Mouse (Mus musculus): ENCODE measurements at regions not wholly inside any gene's neighbourhood (a gene's known extent, or its start where the extent isn't known, plus 50 kb on each side); places are given as distances from the start of the nearest gene placed in this dataset.

- Histone ChIP-seq H3K4me3 (replicated peaks) (no peak overlapping the region), H3K36me3 (ENCODE audit: control insufficient read depth) (no peaks in the 10 kb centered on the region), H3K27me3 (ENCODE audit: control insufficient read depth) (peaks cover 7% of the 10 kb centered on the region), H3K4me1 (ENCODE audit: control insufficient read depth) (peaks cover 4% of the 10 kb centered on the region), H3K9me3 (ENCODE audit: control insufficient read depth, low read length) (no peaks in the 10 kb centered on the region)
- TF ChIP-seq TAL1 (IDR thresholded peaks at IDR 0.05; ENCODE audit: low read length) (no peak), GATA1 (IDR thresholded peaks at IDR 0.05; ENCODE audit: low read length) (no peak)
Measured at GRCm38 (mm10) chr4:135002091-135002925, 71.6 kb downstream of the Syf2 start.

DNA sequence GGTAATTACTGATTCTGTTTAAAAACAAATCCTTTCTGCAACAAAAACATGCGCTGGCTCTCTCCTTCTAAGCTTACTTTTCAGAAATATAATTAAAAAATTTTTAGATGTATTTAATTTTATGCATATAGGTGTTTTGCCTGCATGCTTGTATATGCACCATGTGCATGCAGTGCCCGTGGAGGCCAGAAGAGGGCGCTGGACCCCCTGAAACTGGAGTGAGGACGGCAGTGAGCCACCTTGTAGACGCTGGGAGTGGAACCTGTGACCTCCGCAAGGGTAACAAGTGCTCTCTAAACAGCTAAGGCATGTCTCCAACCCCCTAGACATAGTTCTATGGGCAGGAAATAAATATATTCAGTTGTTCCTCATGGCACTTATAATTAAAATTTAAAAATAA is 80.7 kb downstream of the Syf2 start:
- H3K4me1 ChIP-seq (ENCODE audit: control insufficient read depth) = peaks cover 2% of the 10 kb centered on the region
- TF ChIP-seq GATA1 (IDR thresholded peaks at IDR 0.05; ENCODE audit: low read length) (no peak), TAL1 (IDR thresholded peaks at IDR 0.05; ENCODE audit: low read length) (no peak)
- H3K9me3 ChIP-seq (ENCODE audit: control insufficient read depth, low read length) = peaks cover 12% of the 10 kb centered on the region
- no peak overlapping the region for H3K4me3 ChIP-seq (replicated peaks)
- no peaks in the 10 kb centered on the region for H3K36me3 ChIP-seq (ENCODE audit: control insufficient read depth)
- H3K27me3 ChIP-seq (ENCODE audit: control insufficient read depth) = peaks cover 23% of the 10 kb centered on the region

GRCm38 (mm10) chr4:135012945-135013344 is 82.2 kb downstream of the Syf2 start:
- Histone ChIP-seq H3K4me1 (ENCODE audit: control insufficient read depth) (peaks cover 2% of the 10 kb centered on the region), H3K27me3 (ENCODE audit: control insufficient read depth) (peaks cover 23% of the 10 kb centered on the region), H3K36me3 (ENCODE audit: control insufficient read depth) (no peaks in the 10 kb centered on the region), H3K9me3 (ENCODE audit: control insufficient read depth, low read length) (peaks cover 12% of the 10 kb centered on the region), H3K4me3 (replicated peaks) (no peak overlapping the region)
- TF ChIP-seq GATA1 (IDR thresholded peaks at IDR 0.05; ENCODE audit: low read length) (no peak), TAL1 (IDR thresholded peaks at IDR 0.05; ENCODE audit: low read length) (no peak)

GRCm38 (mm10) chr4:135013932-135014331 is 83.2 kb downstream of the Syf2 start:
- Histone ChIP-seq H3K4me1 (ENCODE audit: control insufficient read depth) (peaks cover 5% of the 10 kb centered on the region), H3K36me3 (ENCODE audit: control insufficient read depth) (no peaks in the 10 kb centered on the region), H3K4me3 (replicated peaks) (no peak overlapping the region), H3K9me3 (ENCODE audit: control insufficient read depth, low read length) (peaks cover 12% of the 10 kb centered on the region), H3K27me3 (ENCODE audit: control insufficient read depth) (peaks cover 23% of the 10 kb centered on the region)
- TF ChIP-seq GATA1 (IDR thresholded peaks at IDR 0.05; ENCODE audit: low read length) (no peak), TAL1 (IDR thresholded peaks at IDR 0.05; ENCODE audit: low read length) (no peak)

DNA sequence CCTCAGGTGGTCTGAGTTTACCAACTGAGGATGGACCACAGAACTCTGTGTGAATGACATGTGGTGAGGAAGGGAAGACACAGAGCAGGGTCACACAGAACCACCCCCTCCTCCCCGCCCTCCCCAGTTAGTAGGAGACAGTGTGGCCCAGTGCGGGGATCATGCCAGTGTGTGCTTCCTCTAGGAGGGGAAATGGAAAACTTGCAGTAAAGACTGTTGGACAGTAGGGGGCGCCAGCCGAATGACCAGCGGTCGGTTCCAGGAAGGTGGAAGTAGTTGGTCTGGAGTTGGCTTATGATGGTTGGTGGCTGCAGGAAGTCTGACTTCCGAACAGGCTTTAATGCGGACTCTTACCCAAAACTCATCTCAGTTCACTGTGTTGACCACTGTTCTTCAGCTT is 87.3 kb downstream of the Syf2 start:
- Histone ChIP-seq H3K27me3 (ENCODE audit: control insufficient read depth) (peaks cover 9% of the 10 kb centered on the region), H3K9me3 (ENCODE audit: control insufficient read depth, low read length) (peaks cover 9% of the 10 kb centered on the region), H3K4me1 (ENCODE audit: control insufficient read depth) (peaks cover 17% of the 10 kb centered on the region), H3K36me3 (ENCODE audit: control insufficient read depth) (no peaks in the 10 kb centered on the region), H3K4me3 (replicated peaks) (no peak overlapping the region)
- TF ChIP-seq GATA1 (IDR thresholded peaks at IDR 0.05; ENCODE audit: low read length) = no peak
- TF ChIP-seq TAL1 (IDR thresholded peaks at IDR 0.05; ENCODE audit: low read length) = no peak

DNA sequence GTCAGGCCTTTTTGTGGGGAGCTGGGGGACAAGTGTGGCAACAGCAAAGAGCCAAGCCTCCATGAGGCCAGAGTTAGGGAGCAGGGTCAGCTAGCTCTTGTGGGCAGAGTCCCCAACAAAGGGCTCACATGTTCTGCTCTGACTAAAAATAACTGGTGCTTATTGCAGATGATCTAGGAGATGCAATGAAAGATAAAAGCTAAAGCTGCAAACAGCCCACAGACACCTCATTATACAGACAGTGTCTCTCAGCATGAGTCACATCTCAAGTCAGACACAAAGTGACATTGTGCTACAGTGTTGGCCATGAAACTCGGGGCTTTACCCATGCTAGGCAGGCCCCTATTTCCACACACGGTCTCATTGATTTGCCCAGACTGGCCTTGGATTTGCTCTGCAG is 88.4 kb downstream of the Syf2 start:
- peaks cover 9% of the 10 kb centered on the region for H3K9me3 ChIP-seq (ENCODE audit: control insufficient read depth, low read length)
- no peaks in the 10 kb centered on the region for H3K36me3 ChIP-seq (ENCODE audit: control insufficient read depth)
- peaks cover 10% of the 10 kb centered on the region for H3K27me3 ChIP-seq (ENCODE audit: control insufficient read depth)
- TF ChIP-seq GATA1 (IDR thresholded peaks at IDR 0.05; ENCODE audit: low read length) (no peak), TAL1 (IDR thresholded peaks at IDR 0.05; ENCODE audit: low read length) (no peak)
- no peak overlapping the region for H3K4me3 ChIP-seq (replicated peaks)
- peaks cover 17% of the 10 kb centered on the region for H3K4me1 ChIP-seq (ENCODE audit: control insufficient read depth)

- Histone ChIP-seq H3K4me1 (ENCODE audit: control insufficient read depth) (peaks cover 16% of the 10 kb centered on the region), H3K27me3 (ENCODE audit: control insufficient read depth) (peaks cover 12% of the 10 kb centered on the region), H3K9me3 (ENCODE audit: control insufficient read depth, low read length) (peaks cover 9% of the 10 kb centered on the region), H3K4me3 (replicated peaks) (no peak overlapping the region), H3K36me3 (ENCODE audit: control insufficient read depth) (no peaks in the 10 kb centered on the region)
- TF ChIP-seq TAL1 (IDR thresholded peaks at IDR 0.05; ENCODE audit: low read length) = no peak
- TF ChIP-seq GATA1 (IDR thresholded peaks at IDR 0.05; ENCODE audit: low read length) = no peak
Measured at GRCm38 (mm10) chr4:135020262-135020991, 89.7 kb downstream of the Syf2 start.

GRCm38 (mm10) chr4:135023200-135023599 is 92.5 kb downstream of the Syf2 start:
- Histone ChIP-seq H3K9me3 (ENCODE audit: control insufficient read depth, low read length) (peaks cover 9% of the 10 kb centered on the region), H3K36me3 (ENCODE audit: control insufficient read depth) (no peaks in the 10 kb centered on the region), H3K27me3 (ENCODE audit: control insufficient read depth) (peaks cover 32% of the 10 kb centered on the region), H3K4me1 (ENCODE audit: control insufficient read depth) (peaks cover 13% of the 10 kb centered on the region), H3K4me3 (replicated peaks) (no peak overlapping the region)
- TF ChIP-seq TAL1 (IDR thresholded peaks at IDR 0.05; ENCODE audit: low read length) (no peak), GATA1 (IDR thresholded peaks at IDR 0.05; ENCODE audit: low read length) (no peak)

- Histone ChIP-seq H3K36me3 (ENCODE audit: control insufficient read depth) (no peaks in the 10 kb centered on the region), H3K4me1 (ENCODE audit: control insufficient read depth) (peaks cover 1% of the 10 kb centered on the region), H3K27me3 (ENCODE audit: control insufficient read depth) (peaks cover 35% of the 10 kb centered on the region), H3K9me3 (ENCODE audit: control insufficient read depth, low read length) (peaks cover 9% of the 10 kb centered on the region), H3K4me3 (replicated peaks) (no peak overlapping the region)
- TF ChIP-seq TAL1 (IDR thresholded peaks at IDR 0.05; ENCODE audit: low read length) (no peak), GATA1 (IDR thresholded peaks at IDR 0.05; ENCODE audit: low read length) (no peak)
Measured at GRCm38 (mm10) chr4:135025802-135026201, 94.7 kb upstream of the Runx3 start.
